Mouse (Mus musculus) midbrain, embryonic 11.5 days (tissue): ENCODE results near the gene Vps9d1. TPM values are rescaled to one million over a fixed set of nuclear protein-coding genes. Genes with fewer than 3 reads are reported as not detected.
"Not testable (repeated sequence)": the region's sequence is repeated elsewhere in the genome, so short reads cannot be mapped to it uniquely, and the experiment has no call there.

ENCODE experiments used
- ATAC-seq: fragments of 200-750 bp; cut with Nextera tagmentation; 2 replicates; pipeline ENCODE4 v1.8.0; 2017; ENCODE audit warnings: moderate TSS enrichment, moderate library complexity; ENCODE audit not compliant: low FRiP score
- DNase-seq: peaks from one replicate; pipeline ENCODE4 v3.0.0; 2015; ENCODE audit warnings: low spot score; ENCODE audit errors: missing footprints
- H3K27ac ChIP-seq: fragments of 300-500 bp; sonication (generic); 2 replicates; pipeline ENCODE4 v1.5.1; 2014; ENCODE audit warnings: low read depth, low read length
- H3K27me3 ChIP-seq: fragments of 300-500 bp; sonication (generic); 2 replicates; pipeline ENCODE4 v1.6.1; 2014; ENCODE audit warnings: mild to moderate bottlenecking, low read length, moderate library complexity, mixed read lengths; ENCODE audit not compliant: control insufficient read depth, insufficient read depth
- H3K36me3 ChIP-seq: fragments of 300-500 bp; sonication (generic); 2 replicates; pipeline ENCODE4 v1.6.1; 2014; ENCODE audit warnings: mild to moderate bottlenecking, low read length, moderate library complexity, mixed read lengths; ENCODE audit not compliant: control insufficient read depth, insufficient read depth
- H3K4me1 ChIP-seq: fragments of 300-500 bp; sonication (generic); 2 replicates; pipeline ENCODE4 v1.6.1; 2014; ENCODE audit warnings: low read length; ENCODE audit not compliant: control insufficient read depth, insufficient read depth
- H3K4me2 ChIP-seq: fragments of 300-500 bp; sonication (generic); 2 replicates; pipeline ENCODE4 v1.6.1; 2014; ENCODE audit warnings: mild to moderate bottlenecking, moderate library complexity
- H3K4me3 ChIP-seq: fragments of 300-500 bp; sonication (generic); 2 replicates; pipeline ENCODE4 v1.5.1; 2014; ENCODE audit warnings: low read depth, low read length
- H3K9ac ChIP-seq: fragments of 300-500 bp; sonication (generic); 2 replicates; pipeline ENCODE4 v1.6.1; 2014; ENCODE audit warnings: low read length
- H3K9me3 ChIP-seq: fragments of 300-500 bp; sonication (generic); 2 replicates; pipeline ENCODE4 v1.6.1; 2016; ENCODE audit warnings: low read length; ENCODE audit not compliant: control insufficient read depth
- WGBS: fragments of 180-500 bp; shearing (Covaris S2); extraction: QIAGEN DNeasy Blood & Tissue Kit; methylation state at CpG from one replicate; pipeline ENCODE4 v1.1.7; 2014; 5-methylcytosine and 5-hydroxymethylcytosine counted together
- polyA plus RNA-seq: library from polyadenylated mRNA; unstranded; fragments of >200 nt; fragmentation: Nextera tagmentation; extraction: Ambion mirVana; gene quantifications from 2 replicates; pipeline ENCODE4 v1.2.1, GENCODE M21; 2014

Vps9d1 gene
- polyA plus RNA-seq, 1 experiment from 2014 or later, result 23.7 TPM

DNA sequence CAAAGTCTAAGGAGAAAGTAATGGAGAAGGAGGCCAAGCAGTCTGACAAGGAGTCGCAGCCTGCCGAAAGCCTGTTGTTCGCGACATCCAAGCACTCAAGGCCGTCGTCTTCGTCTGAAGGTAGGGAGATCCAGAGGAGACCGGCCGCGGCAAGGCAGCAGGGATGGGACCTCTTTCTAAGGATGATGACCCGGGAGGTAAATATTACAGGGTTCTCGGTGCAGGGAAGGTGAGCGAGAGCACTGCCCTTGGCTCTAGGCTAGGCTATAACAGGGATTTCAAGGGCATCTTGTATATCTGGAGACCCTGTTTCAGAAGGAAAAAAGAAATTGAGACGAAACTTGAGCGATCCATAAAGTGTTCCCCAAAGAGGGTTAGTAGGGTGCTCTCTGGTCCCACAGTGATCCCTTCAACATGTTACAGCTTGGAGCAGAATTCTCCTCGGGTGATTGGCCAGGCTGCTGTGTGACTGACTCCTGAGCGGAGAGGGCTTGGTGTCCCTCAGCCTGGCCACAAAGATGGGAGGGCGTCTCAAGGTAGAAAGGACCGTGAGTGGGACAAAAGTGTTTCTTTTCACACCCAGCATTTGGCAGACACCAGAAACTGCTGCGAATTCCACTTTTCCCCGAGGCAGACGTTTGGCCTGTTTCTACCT is 40.9 kb downstream of the Vps9d1 start:
- no peak for ATAC-seq
- WGBS, result 22% methylated on average over 22 of the region's 22 CpGs

DNA sequence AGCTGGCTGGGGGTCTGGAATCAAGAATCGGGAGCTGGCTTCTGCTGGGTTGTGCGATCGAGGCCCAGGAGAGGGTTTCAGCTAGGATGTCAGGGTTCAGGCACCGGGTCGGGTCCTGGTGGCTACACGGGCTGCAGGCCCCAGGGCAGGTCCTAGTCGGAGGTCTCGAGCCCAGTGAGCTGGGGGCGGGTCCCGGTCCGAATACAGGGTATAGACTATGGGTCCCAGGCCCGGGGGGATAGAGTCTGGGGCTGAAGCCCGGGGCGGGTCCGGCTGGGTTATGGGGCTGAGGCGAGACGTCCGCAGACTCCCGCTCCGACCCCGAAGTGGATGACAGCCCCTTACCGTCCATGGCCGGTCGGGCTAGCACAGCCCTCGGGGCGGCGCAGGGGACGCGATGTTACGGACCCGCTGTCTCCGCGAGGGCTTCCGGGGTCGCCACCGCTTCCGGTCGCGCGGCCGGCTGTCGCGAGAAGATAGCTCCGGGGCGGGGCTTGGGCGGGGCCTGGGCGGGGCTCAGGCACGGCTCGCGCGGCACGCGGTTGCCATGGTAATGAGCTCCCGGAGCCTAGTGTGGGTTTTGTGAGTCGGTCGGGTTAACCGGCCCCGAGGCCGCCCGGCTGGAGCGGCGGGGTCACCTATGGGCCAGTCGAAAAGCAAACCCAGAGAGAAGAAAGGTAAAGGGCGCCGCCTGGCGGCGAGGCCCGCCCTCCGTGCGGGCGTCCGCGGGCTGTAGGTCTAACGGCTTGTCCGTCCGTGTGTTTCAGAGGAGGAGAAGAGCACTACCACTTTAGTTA is 41.6 kb downstream of the Vps9d1 start, which contains the start of the genes Chmp1a and Spata33:
Gene Chmp1a, minus strand, starts transcription at position 443 of the 797 bp plus-strand sequence.
Gene Spata33, plus strand, starts transcription at position 512 of the 797 bp plus-strand sequence.
- Histone ChIP-seq H3K27ac (peak within 1 kb of the TSS; percentile 62; the same call in 1 of the 2 replicates), H3K4me2 (peak within 1 kb of the TSS; percentile 74), H3K9me3 (no peaks in the 10 kb centered on the region), H3K36me3 (peaks cover 13% of the 10 kb centered on the region), H3K9ac (peak within 1 kb of the TSS; percentile 92), H3K27me3 (no peaks in the 10 kb centered on the region), H3K4me3 (peak within 1 kb of the TSS; percentile 89), H3K4me1 (peaks cover 16% of the 10 kb centered on the region)
- ATAC-seq, result peak; percentile 98
- peak; percentile 99 for DNase-seq
- 1% methylated on average over 76 of the region's 76 CpGs for WGBS

More for the DNA sequence above, 40.9 kb downstream of the Vps9d1 start:
- Histone ChIP-seq H3K4me2 (peak overlapping the region; percentile 74), H3K9me3 (no peaks in the 10 kb centered on the region), H3K36me3 (peaks cover 7% of the 10 kb centered on the region), H3K4me3 (peak overlapping the region; percentile 89), H3K27ac (peak overlapping the region; percentile 62; the same call in 1 of the 2 replicates), H3K4me1 (peaks cover 16% of the 10 kb centered on the region), H3K9ac (peak overlapping the region; percentile 71), H3K27me3 (no peaks in the 10 kb centered on the region)
- no peak for DNase-seq

DNA sequence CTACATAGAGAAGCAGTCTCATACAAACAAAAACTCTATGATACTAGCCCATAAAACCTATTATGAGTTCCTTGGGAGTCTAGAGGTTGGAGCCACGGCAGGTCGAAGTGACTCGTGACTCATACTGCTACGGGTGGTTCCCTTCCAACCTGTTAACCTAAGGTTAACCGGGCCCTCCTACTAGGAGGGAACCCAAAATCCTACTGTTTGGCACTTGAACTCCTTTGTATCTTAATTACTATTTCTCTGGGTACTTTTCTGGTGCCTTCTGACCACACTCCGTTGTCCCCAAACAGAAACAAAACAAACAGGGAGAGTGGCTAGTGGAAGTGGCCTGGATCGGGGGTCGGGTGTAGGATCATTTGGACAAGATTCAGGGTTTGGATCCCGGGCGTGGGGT is 42.3 kb downstream of the Vps9d1 start:
- no peak for DNase-seq
- Histone ChIP-seq H3K4me1 (peaks cover 16% of the 10 kb centered on the region), H3K4me2 (peak overlapping the region; percentile 74), H3K9me3 (no peaks in the 10 kb centered on the region), H3K9ac (peak overlapping the region; percentile 92), H3K4me3 (peak overlapping the region; percentile 89), H3K36me3 (peaks cover 18% of the 10 kb centered on the region), H3K27ac (no peak overlapping the region), H3K27me3 (no peaks in the 10 kb centered on the region)
- ATAC-seq, result no peak
- 58% methylated on average over 10 of the region's 10 CpGs for WGBS

DNA sequence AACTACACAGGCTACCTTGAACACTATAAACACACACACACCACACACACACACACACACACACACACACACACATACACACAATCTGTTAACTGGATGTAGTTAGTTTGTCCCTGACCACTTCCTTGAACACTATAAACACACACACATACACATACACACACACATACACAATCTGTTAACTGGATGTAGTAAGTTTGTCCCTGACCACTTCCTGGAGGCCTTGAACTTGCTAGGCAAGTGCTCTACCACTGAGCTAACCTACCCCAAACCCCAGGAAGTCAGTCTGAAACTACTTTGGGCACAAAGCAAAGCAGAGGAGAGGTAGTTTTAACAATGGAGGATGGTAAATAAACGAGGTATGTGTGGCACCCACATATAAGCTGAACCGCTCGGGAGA is 50.6 kb downstream of the Vps9d1 start:
- Histone ChIP-seq H3K27ac (no peak overlapping the region), H3K27me3 (no peaks in the 10 kb centered on the region), H3K9me3 (no peaks in the 10 kb centered on the region), H3K36me3 (peaks cover 17% of the 10 kb centered on the region), H3K4me1 (no peaks in the 10 kb centered on the region), H3K4me2 (no peak overlapping the region), H3K9ac (no peak overlapping the region), H3K4me3 (no peak overlapping the region)
- WGBS, result 85% methylated on average over 3 of the region's 3 CpGs
- no peak for ATAC-seq
- DNase-seq, result no peak

DNA sequence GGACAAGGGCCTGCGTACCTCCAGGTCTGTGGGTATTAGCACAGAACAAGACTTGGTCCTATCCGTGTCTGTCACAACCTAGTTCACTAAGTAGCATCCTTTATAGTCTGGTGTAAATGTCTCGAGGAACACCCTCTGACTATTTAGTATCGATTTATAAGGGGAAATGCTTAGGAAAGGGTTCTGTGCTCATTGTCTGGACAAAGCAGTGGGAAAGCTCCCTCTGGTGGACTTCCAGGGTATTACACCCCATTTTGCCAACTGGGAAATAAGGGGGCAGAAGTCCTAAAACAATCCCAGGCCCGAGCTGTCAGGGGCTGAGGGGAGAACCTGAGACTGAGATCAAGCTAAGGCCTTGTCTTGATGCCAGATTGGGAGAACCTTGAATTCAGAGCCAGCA is 51.9 kb downstream of the Vps9d1 start:
- DNase-seq (peak; percentile 98), ATAC-seq (no peak)
- Histone ChIP-seq H3K9ac (no peak overlapping the region), H3K9me3 (no peaks in the 10 kb centered on the region), H3K4me1 (no peaks in the 10 kb centered on the region), H3K27me3 (no peaks in the 10 kb centered on the region), H3K4me2 (no peak overlapping the region), H3K36me3 (peaks cover 8% of the 10 kb centered on the region), H3K4me3 (no peak overlapping the region), H3K27ac (no peak overlapping the region)
- 34% methylated on average over 5 of the region's 5 CpGs for WGBS

DNA sequence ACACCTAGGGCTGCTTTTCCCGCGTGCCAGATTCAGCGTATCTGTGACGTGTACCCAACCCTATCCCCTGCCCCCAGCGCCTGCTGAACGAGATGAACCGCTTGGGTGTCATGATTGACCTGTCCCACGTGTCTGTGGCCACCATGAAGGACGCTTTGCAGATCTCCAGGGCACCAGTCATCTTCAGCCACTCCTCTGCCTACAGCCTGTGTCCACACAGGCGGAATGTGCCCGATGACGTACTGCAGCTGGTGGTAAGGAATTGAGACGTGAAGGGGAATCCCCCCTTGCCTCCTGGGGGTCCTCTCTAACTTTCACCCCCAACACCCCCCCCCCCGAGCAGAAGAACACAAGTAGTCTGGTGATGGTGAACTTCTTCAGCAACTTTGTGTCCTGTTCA is 54.3 kb downstream of the Vps9d1 start:
- H3K27me3 ChIP-seq, result no peaks in the 10 kb centered on the region
- H3K4me2 ChIP-seq, result no peak overlapping the region
- H3K4me1 ChIP-seq, result no peaks in the 10 kb centered on the region
- no peaks in the 10 kb centered on the region for H3K9me3 ChIP-seq
- WGBS, result 76% methylated on average over 14 of the region's 14 CpGs
- no peak overlapping the region for H3K9ac ChIP-seq
- ATAC-seq, result no peak
- no peaks in the 10 kb centered on the region for H3K36me3 ChIP-seq
- no peak overlapping the region for H3K4me3 ChIP-seq
- DNase-seq, result no peak
- no peak overlapping the region for H3K27ac ChIP-seq

DNA sequence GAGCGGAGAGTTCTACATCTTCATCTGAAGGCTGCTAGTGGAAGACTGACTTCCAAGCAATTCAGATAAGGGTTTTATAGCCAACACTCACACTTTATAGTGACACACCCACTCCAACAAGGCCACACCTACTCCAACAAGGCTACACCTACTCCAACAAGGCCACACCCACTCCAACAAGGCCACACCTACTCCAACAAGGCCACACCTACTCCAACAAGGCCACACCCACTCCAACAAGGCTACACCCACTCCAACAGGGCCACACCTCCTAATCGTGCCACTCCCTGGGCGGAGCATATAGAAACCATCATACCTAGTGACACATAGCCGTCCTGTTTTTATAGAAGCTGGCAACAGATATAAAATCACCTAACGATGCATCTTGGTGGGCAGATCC is 57.1 kb downstream of the Vps9d1 start:
- not testable (repeated sequence) for H3K36me3 ChIP-seq, H3K27me3 ChIP-seq, H3K4me1 ChIP-seq, H3K4me3 ChIP-seq, DNase-seq, H3K9ac ChIP-seq, ATAC-seq, H3K27ac ChIP-seq, H3K4me2 ChIP-seq, H3K9me3 ChIP-seq
- 79% methylated on average over 5 of the region's 5 CpGs for WGBS

DNA sequence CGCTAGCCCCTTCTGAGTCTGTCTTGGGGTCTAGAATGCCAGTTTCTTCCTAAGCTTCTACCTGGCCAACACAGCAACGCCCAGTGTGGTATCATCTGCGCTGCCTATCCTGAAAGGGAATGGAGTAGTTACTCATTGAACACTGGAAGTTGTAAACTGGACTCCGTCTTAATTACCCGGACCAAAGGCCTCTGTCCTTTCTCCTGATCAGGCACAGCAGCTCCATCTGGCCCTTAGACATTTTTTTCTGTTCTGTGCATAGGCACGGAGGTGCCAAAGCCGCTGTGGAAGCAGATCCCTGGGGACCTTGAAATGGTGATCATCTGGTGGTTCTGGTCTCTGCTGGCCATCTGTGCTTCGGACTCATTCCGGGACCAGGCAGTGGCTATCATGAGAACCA is 60.4 kb downstream of the Vps9d1 start:
- no peaks in the 10 kb centered on the region for H3K27me3 ChIP-seq
- ATAC-seq, result no peak
- H3K27ac ChIP-seq, result no peak overlapping the region
- no peak overlapping the region for H3K4me3 ChIP-seq
- DNase-seq, result no peak
- 89% methylated on average over 9 of the region's 9 CpGs for WGBS
- H3K4me1 ChIP-seq, result 0 out of 2 replicates have a peak, but pooled peaks cover 2% of the 10 kb centered on the region
- H3K9ac ChIP-seq, result no peak overlapping the region
- no peaks in the 10 kb centered on the region for H3K9me3 ChIP-seq
- H3K36me3 ChIP-seq, result no peaks in the 10 kb centered on the region
- no peak overlapping the region for H3K4me2 ChIP-seq
